Mouse (Mus musculus) left cerebral cortex, postnatal 25 days (tissue): ENCODE measurements around the gene Alkbh6. TPM values are rescaled to one million over a fixed set of nuclear protein-coding genes. Genes with fewer than 3 reads are reported as not detected.
A peak's percentile ranks its signal among the peaks of the same experiment; 100 is the strongest.

Experiments used
- DNase-seq, 2 experiments: peaks; one replicate each; pipeline ENCODE4 v3.0.0; 2022; ENCODE audit warnings: low spot score in 2 of 2, mixed read lengths in 1 of 2
- intact Hi-C: fragments of 180-260 bp; cut with DNase I; formaldehyde crosslinking; loops from one replicate; pipeline ENCODE4 v1.15.1; 2025
- total RNA-seq, 2 experiments: library from RNA; stranded (reverse); gene quantifications; 2 replicates each; pipeline ENCODE4 v1.2.3; 2021

The Alkbh6 gene
- total RNA-seq, 2 experiments from 2014 or later = 63.6 to 64.4 TPM

- DNase-seq = peak; percentile 90 to 94
- intact Hi-C loops = no loop called here
These were observed 17.0 kb upstream of the Alkbh6 start, which contains the start of gene Clip3 for GRCm38 (mm10) chr7:30291215-30292131. Gene Clip3 (plus strand): TSS chr7:30291728.

GRCm38 (mm10) chr7:30293795-30294194 lies 14.7 kb upstream of the Alkbh6 start:
- intact Hi-C loops = no loop called here
- DNase-seq = peak in 1 of 2 experiments; percentile 70

- intact Hi-C loops = no loop called here
- no peak for DNase-seq
These were observed 14.2 kb upstream of the Alkbh6 start for GRCm38 (mm10) chr7:30294296-30294695.

GRCm38 (mm10) chr7:30295103-30295502 lies 13.4 kb upstream of the Alkbh6 start:
- peak; percentile 36 to 59 for DNase-seq
- intact Hi-C loops = no loop called here

GRCm38 (mm10) chr7:30296816-30297215 lies 11.7 kb upstream of the Alkbh6 start:
- intact Hi-C loops = no loop called here
- no peak for DNase-seq

GRCm38 (mm10) chr7:30297266-30297665 lies 11.3 kb upstream of the Alkbh6 start:
- intact Hi-C loops = no loop called here
- no peak for DNase-seq

GRCm38 (mm10) chr7:30300914-30301313 lies 7.6 kb upstream of the Alkbh6 start:
- intact Hi-C loops = no loop called here
- DNase-seq = no peak

GRCm38 (mm10) chr7:30306083-30306779 lies 2.3 kb upstream of the Alkbh6 start:
- no peak for DNase-seq
- intact Hi-C loops = no loop called here

GRCm38 (mm10) chr7:30309395-30310129 lies 1.0 kb downstream of the Alkbh6 start:
- no peak for DNase-seq
- intact Hi-C loops = no loop called here

- intact Hi-C loops = no loop called here
- no peak for DNase-seq
These were observed 1.6 kb downstream of the Alkbh6 start for GRCm38 (mm10) chr7:30310136-30310535.

GRCm38 (mm10) chr7:30313666-30314320 lies 5.3 kb downstream of the Alkbh6 start:
- DNase-seq = no peak
- intact Hi-C loops = no loop called here

- intact Hi-C loops = no loop called here
- DNase-seq = no peak
These were observed 6.2 kb downstream of the Alkbh6 start, which contains the start of gene Syne4 for GRCm38 (mm10) chr7:30314721-30315155. Gene Syne4 (plus strand): TSS chr7:30314807.

GRCm38 (mm10) chr7:30315559-30316529 lies 7.3 kb downstream of the Alkbh6 start:
- no peak for DNase-seq
- intact Hi-C loops = no loop called here

- intact Hi-C loops = no loop called here
- no peak for DNase-seq
These were observed 9.6 kb downstream of the Alkbh6 start for GRCm38 (mm10) chr7:30318142-30318541.

GRCm38 (mm10) chr7:30320946-30321345 lies 12.4 kb downstream of the Alkbh6 start:
- DNase-seq = no peak
- intact Hi-C loops = no loop called here

- intact Hi-C loops = no loop called here
- DNase-seq = peak; percentile 67 to 86
These were observed 13.2 kb downstream of the Alkbh6 start, which contains the start of gene E130208F15Rik for GRCm38 (mm10) chr7:30321539-30322284. Gene E130208F15Rik (plus strand): TSS chr7:30321740.

- intact Hi-C loops = no loop called here
These were observed 13.8 kb downstream of the Alkbh6 start for GRCm38 (mm10) chr7:30322285-30322667.

GRCm38 (mm10) chr7:30322865-30323264 lies 14.3 kb downstream of the Alkbh6 start:
- intact Hi-C loops = no loop called here
- DNase-seq = no peak

More at GRCm38 (mm10) chr7:30322285-30322667, 13.8 kb downstream of the Alkbh6 start:
- peak; percentile 98 to 99 for DNase-seq
